Mouse (Mus musculus): ENCODE data around the gene Ifi47.

The Ifi47 gene

GRCm38 (mm10) chr11:49089735-49090507 is 13.5 kb downstream of the Ifi47 start:
- DNase-seq (ENCODE audit: low spot score), result no peak

DNA sequence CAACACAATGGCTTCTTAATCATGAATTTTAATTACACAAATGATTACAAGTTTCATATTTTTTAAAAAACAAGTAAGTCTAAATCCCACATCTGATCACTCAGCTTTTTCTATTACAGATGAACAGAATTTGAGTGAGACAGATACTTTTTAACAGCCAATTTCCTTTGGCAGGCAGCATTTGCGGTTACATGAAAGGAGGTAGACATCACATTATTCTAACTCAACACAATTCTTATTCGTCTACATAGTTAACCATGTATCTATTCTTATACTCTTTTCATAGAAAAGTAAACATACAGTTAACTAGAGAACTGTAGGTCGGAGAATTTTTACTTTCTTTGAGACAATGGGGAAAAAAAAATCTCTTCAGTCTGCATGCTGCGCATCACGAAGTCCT is 14.2 kb downstream of the Ifi47 start:
- DNase-seq (ENCODE audit: low spot score), result no peak

DNA sequence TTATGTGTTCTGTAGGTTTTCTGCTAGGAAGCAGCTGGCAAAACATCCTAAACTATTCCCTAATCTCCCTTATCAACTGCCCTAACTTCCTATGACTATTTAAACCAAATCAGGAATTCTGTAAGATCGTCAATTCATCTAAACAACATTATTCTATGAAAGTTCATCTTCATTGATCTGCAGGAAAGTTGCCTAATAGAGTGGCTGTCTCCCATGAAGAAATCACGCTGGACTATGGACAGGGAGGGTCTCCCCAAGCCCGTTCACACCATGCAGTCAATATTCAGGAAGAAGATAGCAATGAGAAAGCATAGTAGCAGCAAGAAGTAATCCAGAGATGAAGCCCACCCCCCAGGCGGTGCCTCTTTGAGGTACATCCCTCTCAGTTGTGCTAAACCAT is 14.8 kb downstream of the Ifi47 start:
- no peak for DNase-seq (ENCODE audit: low spot score)

GRCm38 (mm10) chr11:49092053-49092586 is 15.7 kb downstream of the Ifi47 start:
- DNase-seq (ENCODE audit: low spot score), result no peak

GRCm38 (mm10) chr11:49092786-49093185 is 16.4 kb downstream of the Ifi47 start:
- no peak for DNase-seq (ENCODE audit: low spot score)

DNA sequence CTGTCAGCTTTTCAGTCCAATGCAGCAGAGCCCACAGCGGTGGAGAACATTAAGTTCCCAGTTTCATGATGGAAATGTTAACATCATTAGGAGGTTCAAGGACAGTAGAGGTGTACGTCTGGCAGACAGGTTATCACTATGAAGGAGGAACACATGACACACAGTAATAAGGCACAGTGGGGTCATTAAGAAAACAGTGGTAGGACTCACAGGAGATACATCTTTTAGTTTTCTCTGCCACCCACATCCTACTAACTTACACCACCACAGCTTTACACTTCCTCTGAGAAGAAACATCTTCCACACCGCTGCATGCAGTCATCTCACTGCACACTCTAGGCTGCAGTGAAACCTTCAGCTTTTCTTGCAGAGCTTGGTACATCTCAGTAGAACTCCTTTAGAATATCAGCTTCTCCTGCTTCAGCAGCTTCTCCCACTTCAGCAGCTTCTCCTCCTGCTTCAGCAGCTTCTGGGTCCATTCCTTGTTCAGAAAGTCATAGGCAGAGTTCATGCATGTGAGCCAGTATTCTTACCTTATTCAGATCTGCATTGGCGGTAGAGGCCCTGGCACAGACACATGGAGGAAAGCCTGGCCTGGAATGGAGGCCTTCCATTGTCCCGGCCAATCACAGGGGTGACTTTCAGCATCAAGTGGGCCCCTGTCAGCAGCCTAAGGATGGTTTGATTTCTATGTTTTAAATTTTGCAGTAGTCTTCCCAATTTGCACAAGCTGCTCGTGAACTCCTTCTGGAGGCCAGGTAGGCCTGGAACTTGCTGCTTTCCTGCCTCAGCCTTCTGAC is 17.7 kb downstream of the Ifi47 start:
- DNase-seq (ENCODE audit: low spot score), result no peak

GRCm38 (mm10) chr11:49095367-49095766 is 19.0 kb downstream of the Ifi47 start:
- DNase-seq (ENCODE audit: low spot score), result no peak

- DNase-seq (ENCODE audit: low spot score), result no peak
These were observed 24.0 kb downstream of the Ifi47 start for GRCm38 (mm10) chr11:49100409-49100808.

- no peak for DNase-seq (ENCODE audit: low spot score)
These were observed 25.1 kb downstream of the Ifi47 start for GRCm38 (mm10) chr11:49101500-49101899.

GRCm38 (mm10) chr11:49103047-49103693 is 26.8 kb downstream of the Ifi47 start:
- peak; percentile 91 for DNase-seq (ENCODE audit: low spot score)

GRCm38 (mm10) chr11:49105752-49106151 is 29.4 kb downstream of the Ifi47 start:
- no peak for DNase-seq (ENCODE audit: low spot score)

DNA sequence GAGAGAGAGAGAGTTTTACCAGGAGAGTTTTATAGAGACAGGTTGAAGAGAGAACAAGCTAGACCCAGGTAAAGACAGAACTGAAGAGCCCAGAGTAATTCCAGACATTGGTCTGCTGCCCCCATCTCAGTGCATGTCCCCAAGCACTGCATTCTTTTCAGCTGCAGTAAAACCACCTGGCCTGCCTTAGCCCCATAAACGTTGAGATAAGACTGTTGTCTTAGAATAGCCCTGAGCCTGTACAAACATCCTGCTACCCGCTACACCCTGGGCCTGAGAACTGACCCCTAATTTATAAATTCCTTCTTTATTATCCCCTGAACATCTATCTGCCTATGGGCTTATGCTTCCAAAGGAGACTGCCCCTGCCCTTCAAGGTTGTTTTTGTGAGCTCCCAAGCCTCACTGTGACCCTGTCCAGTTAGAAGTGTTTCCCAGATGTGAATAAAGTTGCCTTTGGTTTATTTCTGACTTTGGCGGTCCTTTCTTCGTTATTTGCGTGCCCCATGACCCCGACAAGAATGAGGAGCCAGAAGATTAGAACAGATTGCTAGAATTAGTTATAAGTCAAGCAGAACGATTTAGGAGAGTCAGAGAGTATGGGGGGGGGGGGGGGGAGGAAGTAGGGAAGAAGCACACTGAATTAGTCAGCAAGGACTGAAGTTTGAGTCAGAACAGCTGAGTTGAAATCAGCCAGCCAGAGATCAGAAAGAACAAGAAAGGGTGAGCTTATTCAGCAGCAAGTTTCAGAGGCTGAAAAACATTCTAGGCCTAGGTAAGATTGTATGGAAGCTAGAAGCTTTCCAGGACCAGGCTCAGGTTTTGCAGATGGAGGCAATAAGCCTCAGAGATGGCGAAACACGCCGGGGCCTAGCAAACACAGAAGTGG is 31.5 kb downstream of the Ifi47 start:
- DNase-seq (ENCODE audit: low spot score), result no peak

GRCm38 (mm10) chr11:49108833-49109232 is 32.4 kb downstream of the Ifi47 start:
- DNase-seq (ENCODE audit: low spot score), result peak; percentile 61

GRCm38 (mm10) chr11:49111000-49111399 is 34.6 kb downstream of the Ifi47 start:
- DNase-seq (ENCODE audit: low spot score), result no peak

GRCm38 (mm10) chr11:49112624-49113219 is 36.3 kb downstream of the Ifi47 start:
- DNase-seq (ENCODE audit: low spot score), result no peak

DNA sequence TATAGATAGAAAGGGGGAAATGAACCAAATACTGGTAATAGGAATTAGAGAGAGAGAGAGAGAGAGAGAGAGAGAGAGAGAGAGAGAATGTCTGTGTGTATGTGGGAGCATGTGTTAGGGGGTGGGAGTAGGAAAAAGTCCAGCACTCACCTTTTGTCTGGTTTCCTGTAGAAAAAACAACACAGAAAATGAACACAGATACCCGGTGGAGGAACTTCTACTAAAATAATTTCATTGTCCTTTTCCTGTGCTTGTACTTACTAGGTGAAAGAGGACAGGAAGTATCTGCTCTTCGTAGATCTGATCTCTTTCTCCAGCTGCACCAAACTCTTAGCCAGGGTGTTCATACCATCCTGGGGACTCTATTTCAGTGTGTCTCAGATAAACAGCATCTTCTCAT is 37.8 kb downstream of the Ifi47 start:
- DNase-seq (ENCODE audit: low spot score), result no peak

GRCm38 (mm10) chr11:49114774-49115173 is 38.4 kb downstream of the Ifi47 start, which contains the start of gene Olfr1396:
Gene Olfr1396 (minus strand): TSS chr11:49114874.
- no peak for DNase-seq (ENCODE audit: low spot score)

DNA sequence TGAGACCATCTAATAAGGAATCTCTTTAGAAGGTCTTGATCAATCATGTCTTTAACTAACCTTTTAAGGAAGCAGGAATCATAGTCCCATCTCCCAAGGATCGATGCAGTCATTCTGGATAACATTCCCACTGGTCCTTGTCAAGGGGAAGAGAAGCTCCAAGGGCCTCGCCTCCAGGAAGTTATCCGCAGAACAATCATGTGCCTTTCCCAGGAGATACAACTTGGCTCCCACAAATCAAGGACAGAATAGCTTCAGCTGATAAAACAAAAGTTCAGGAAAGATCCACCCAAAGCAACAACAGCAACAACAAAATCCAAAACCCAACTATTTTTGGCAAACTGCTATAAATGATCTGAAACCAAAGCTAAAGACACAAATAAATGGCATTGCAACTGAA is 43.2 kb downstream of the Ifi47 start:
- no peak for DNase-seq (ENCODE audit: low spot score)

GRCm38 (mm10) chr11:49124169-49124568 is 47.8 kb downstream of the Ifi47 start:
- no peak for DNase-seq (ENCODE audit: low spot score)

DNA sequence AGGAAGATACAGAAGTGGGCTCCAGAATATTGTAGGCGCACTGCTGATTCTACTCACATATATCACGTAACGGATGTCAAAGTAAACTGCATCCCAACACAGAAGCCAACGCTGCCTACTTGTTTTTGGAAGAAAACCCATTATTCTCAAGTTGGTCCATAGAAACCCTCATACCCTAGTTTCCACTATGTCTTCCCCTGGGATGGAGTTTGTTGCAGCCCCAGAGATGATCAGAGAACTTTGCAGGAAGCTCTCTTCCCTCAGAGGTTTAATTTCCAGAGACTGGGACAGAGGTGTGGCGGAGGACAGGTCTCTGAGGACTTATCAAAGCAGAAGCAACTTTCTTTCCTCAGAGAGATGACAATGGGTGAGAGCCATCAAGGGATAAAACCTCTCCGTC is 65.6 kb downstream of the Ifi47 start, which contains the start of gene Olfr1395:
Olfr1395 (plus strand) TSS at position 301 of the 400 bp plus-strand sequence.
- DNase-seq (ENCODE audit: low spot score), result no peak
